Mouse (Mus musculus) small intestine, adult 2 months (tissue): ENCODE measurements at regions not wholly inside any gene's neighbourhood (a gene's known extent, or its start where the extent isn't known, plus 50 kb on each side); places are given as distances from the start of the nearest gene placed in this dataset.

Experiments used
- CTCF ChIP-seq: fragments of 200-500 bp; IDR thresholded peaks from 2 replicates; pipeline ENCODE4 v1.5.1; 2012; ENCODE audit warnings: low read depth, mild to moderate bottlenecking, control low read depth, inconsistent platforms, low read length, moderate library complexity, mixed read lengths; ENCODE audit not compliant: insufficient replicate concordance, insufficient read length; ENCODE audit errors: extremely low read depth
- POLR2A ChIP-seq: fragments of 200-500 bp; IDR thresholded peaks from 2 replicates; pipeline ENCODE4 v1.6.1; 2012; ENCODE audit warnings: low read depth, mild to moderate bottlenecking, control low read depth, inconsistent platforms, low read length, moderate library complexity

- TF ChIP-seq CTCF: no peak
- no peak for TF ChIP-seq POLR2A
Measured at GRCm38 (mm10) chr13:102106188-102106587, 338.2 kb upstream of the Pik3r1 start.
